Mouse (Mus musculus): ENCODE results near the gene Osbpl2. TPM values are rescaled to one million over a fixed set of nuclear protein-coding genes. Genes with fewer than 3 reads are reported as not detected.

The Osbpl2 gene
- polyA plus RNA-seq, 1 experiment from 2014 or later = 33.0 TPM

GRCm38 (mm10) chr2:180147379-180147778 is 28.3 kb downstream of the Osbpl2 start:
- ATAC-seq (replicated peaks; ENCODE audit: insufficient number of reproducible peaks, low FRiP score, low TSS enrichment, low read depth) (no peak), DNase-seq (ENCODE audit: low spot score) (no peak)
- Histone ChIP-seq H3K4me2 (ENCODE audit: low read depth, low read length) (no peak overlapping the region), H3K36me3 (replicated peaks; ENCODE audit: control insufficient read depth, insufficient read depth, low read depth, low read length) (0 out of 2 replicates have a peak, but pooled peaks cover 2% of the 10 kb centered on the region), H3K27ac (replicated peaks; ENCODE audit: low read depth, low read length) (no peak overlapping the region), H3K4me1 (ENCODE audit: control insufficient read depth, insufficient read depth, low read length) (no peaks in the 10 kb centered on the region), H3K27me3 (ENCODE audit: control insufficient read depth, insufficient read depth, low read length) (no peaks in the 10 kb centered on the region), H3K4me3 (ENCODE audit: low read depth, low read length) (no peak overlapping the region), H3K9me3 (replicated peaks; ENCODE audit: control insufficient read depth, low read length) (no peaks in the 10 kb centered on the region), H3K9ac (replicated peaks; ENCODE audit: low read length) (no peak overlapping the region)
- 87% methylated on average over 6 of the region's 6 CpGs for WGBS

- Histone ChIP-seq H3K4me1 (ENCODE audit: control insufficient read depth, insufficient read depth, low read length) (no peaks in the 10 kb centered on the region), H3K4me2 (ENCODE audit: low read depth, low read length) (no peak overlapping the region), H3K27ac (replicated peaks; ENCODE audit: low read depth, low read length) (no peak overlapping the region), H3K27me3 (ENCODE audit: control insufficient read depth, insufficient read depth, low read length) (no peaks in the 10 kb centered on the region), H3K36me3 (replicated peaks; ENCODE audit: control insufficient read depth, insufficient read depth, low read depth, low read length) (0 out of 2 replicates have a peak, but pooled peaks cover 2% of the 10 kb centered on the region), H3K9ac (replicated peaks; ENCODE audit: low read length) (no peak overlapping the region), H3K9me3 (replicated peaks; ENCODE audit: control insufficient read depth, low read length) (no peaks in the 10 kb centered on the region), H3K4me3 (ENCODE audit: low read depth, low read length) (no peak overlapping the region)
- WGBS = 80% methylated on average over 9 of the region's 9 CpGs
- no peak for ATAC-seq (replicated peaks; ENCODE audit: insufficient number of reproducible peaks, low FRiP score, low TSS enrichment, low read depth)
- DNase-seq (ENCODE audit: low spot score) = no peak
Observed at GRCm38 (mm10) chr2:180148551-180148950, 29.4 kb downstream of the Osbpl2 start.

- Histone ChIP-seq H3K9me3 (replicated peaks; ENCODE audit: control insufficient read depth, low read length) (no peaks in the 10 kb centered on the region), H3K4me2 (ENCODE audit: low read depth, low read length) (no peak overlapping the region), H3K9ac (replicated peaks; ENCODE audit: low read length) (no peak overlapping the region), H3K27ac (replicated peaks; ENCODE audit: low read depth, low read length) (no peak overlapping the region), H3K27me3 (ENCODE audit: control insufficient read depth, insufficient read depth, low read length) (no peaks in the 10 kb centered on the region), H3K4me3 (ENCODE audit: low read depth, low read length) (no peak overlapping the region), H3K36me3 (replicated peaks; ENCODE audit: control insufficient read depth, insufficient read depth, low read depth, low read length) (peaks cover 2% of the 10 kb centered on the region; the same call in 1 of the 2 replicates), H3K4me1 (ENCODE audit: control insufficient read depth, insufficient read depth, low read length) (no peaks in the 10 kb centered on the region)
- 74% methylated on average over 3 of the region's 3 CpGs for WGBS
- ATAC-seq (replicated peaks; ENCODE audit: insufficient number of reproducible peaks, low FRiP score, low TSS enrichment, low read depth) (no peak), DNase-seq (ENCODE audit: low spot score) (no peak)
Observed at GRCm38 (mm10) chr2:180154796-180155195, 35.7 kb downstream of the Osbpl2 start.

- H3K27me3 ChIP-seq (ENCODE audit: control insufficient read depth, insufficient read depth, low read length) = no peaks in the 10 kb centered on the region
- no peak for ATAC-seq (replicated peaks; ENCODE audit: insufficient number of reproducible peaks, low FRiP score, low TSS enrichment, low read depth)
- no peak for DNase-seq (ENCODE audit: low spot score)
- H3K4me1 ChIP-seq (ENCODE audit: control insufficient read depth, insufficient read depth, low read length) = no peaks in the 10 kb centered on the region
- H3K4me3 ChIP-seq (ENCODE audit: low read depth, low read length) = no peak overlapping the region
- WGBS = 83% methylated on average over 3 of the region's 3 CpGs
- no peaks in the 10 kb centered on the region for H3K9me3 ChIP-seq (replicated peaks; ENCODE audit: control insufficient read depth, low read length)
- H3K9ac ChIP-seq (replicated peaks; ENCODE audit: low read length) = no peak overlapping the region
- no peak overlapping the region for H3K4me2 ChIP-seq (ENCODE audit: low read depth, low read length)
- H3K36me3 ChIP-seq (replicated peaks; ENCODE audit: control insufficient read depth, insufficient read depth, low read depth, low read length) = no peaks in the 10 kb centered on the region; the same call in 1 of the 2 replicates
- no peak overlapping the region for H3K27ac ChIP-seq (replicated peaks; ENCODE audit: low read depth, low read length)
Observed at GRCm38 (mm10) chr2:180158627-180159026, 39.5 kb downstream of the Osbpl2 start.

GRCm38 (mm10) chr2:180165855-180166254 is 46.7 kb downstream of the Osbpl2 start:
- no peak for DNase-seq (ENCODE audit: low spot score)
- no peaks in the 10 kb centered on the region for H3K27me3 ChIP-seq (ENCODE audit: control insufficient read depth, insufficient read depth, low read length)
- H3K9ac ChIP-seq (replicated peaks; ENCODE audit: low read length) = no peak overlapping the region
- H3K4me2 ChIP-seq (ENCODE audit: low read depth, low read length) = no peak overlapping the region
- ATAC-seq (replicated peaks; ENCODE audit: insufficient number of reproducible peaks, low FRiP score, low TSS enrichment, low read depth) = no peak
- no peaks in the 10 kb centered on the region for H3K4me1 ChIP-seq (ENCODE audit: control insufficient read depth, insufficient read depth, low read length)
- 86% methylated on average over 2 of the region's 2 CpGs for WGBS
- H3K4me3 ChIP-seq (ENCODE audit: low read depth, low read length) = no peak overlapping the region
- H3K9me3 ChIP-seq (replicated peaks; ENCODE audit: control insufficient read depth, low read length) = no peaks in the 10 kb centered on the region
- no peak overlapping the region for H3K27ac ChIP-seq (replicated peaks; ENCODE audit: low read depth, low read length)
- H3K36me3 ChIP-seq (replicated peaks; ENCODE audit: control insufficient read depth, insufficient read depth, low read depth, low read length) = no peaks in the 10 kb centered on the region

GRCm38 (mm10) chr2:180166869-180167268 is 47.8 kb downstream of the Osbpl2 start:
- ATAC-seq (replicated peaks; ENCODE audit: insufficient number of reproducible peaks, low FRiP score, low TSS enrichment, low read depth) = no peak

GRCm38 (mm10) chr2:180170151-180170805 is 51.2 kb downstream of the Osbpl2 start:
- H3K4me1 ChIP-seq (ENCODE audit: control insufficient read depth, insufficient read depth, low read length) = peaks cover 3% of the 10 kb centered on the region; the same call in 1 of the 2 replicates
- DNase-seq (ENCODE audit: low spot score) (no peak), ATAC-seq (replicated peaks; ENCODE audit: insufficient number of reproducible peaks, low FRiP score, low TSS enrichment, low read depth) (no peak)
- H3K27me3 ChIP-seq (ENCODE audit: control insufficient read depth, insufficient read depth, low read length) = no peaks in the 10 kb centered on the region
- peaks cover 2% of the 10 kb centered on the region for H3K36me3 ChIP-seq (replicated peaks; ENCODE audit: control insufficient read depth, insufficient read depth, low read depth, low read length)
- H3K4me2 ChIP-seq (ENCODE audit: low read depth, low read length) = no peak overlapping the region
- H3K27ac ChIP-seq (replicated peaks; ENCODE audit: low read depth, low read length) = no peak overlapping the region
- H3K9me3 ChIP-seq (replicated peaks; ENCODE audit: control insufficient read depth, low read length) = no peaks in the 10 kb centered on the region
- peak overlapping the region; percentile 47; the same call in 1 of the 2 replicates for H3K9ac ChIP-seq (replicated peaks; ENCODE audit: low read length)
- WGBS = 89% methylated on average over 11 of the region's 11 CpGs
- H3K4me3 ChIP-seq (ENCODE audit: low read depth, low read length) = no peak overlapping the region

More at GRCm38 (mm10) chr2:180166869-180167268, 47.8 kb downstream of the Osbpl2 start:
- WGBS = 75% methylated on average over 2 of the region's 2 CpGs
- Histone ChIP-seq H3K9ac (replicated peaks; ENCODE audit: low read length) (no peak overlapping the region), H3K27me3 (ENCODE audit: control insufficient read depth, insufficient read depth, low read length) (no peaks in the 10 kb centered on the region), H3K9me3 (replicated peaks; ENCODE audit: control insufficient read depth, low read length) (no peaks in the 10 kb centered on the region), H3K36me3 (replicated peaks; ENCODE audit: control insufficient read depth, insufficient read depth, low read depth, low read length) (no peaks in the 10 kb centered on the region), H3K27ac (replicated peaks; ENCODE audit: low read depth, low read length) (no peak overlapping the region), H3K4me2 (ENCODE audit: low read depth, low read length) (no peak overlapping the region), H3K4me1 (ENCODE audit: control insufficient read depth, insufficient read depth, low read length) (no peaks in the 10 kb centered on the region), H3K4me3 (ENCODE audit: low read depth, low read length) (no peak overlapping the region)
- DNase-seq (ENCODE audit: low spot score) = no peak

- DNase-seq (ENCODE audit: low spot score) = peak; percentile 96
- Histone ChIP-seq H3K4me2 (ENCODE audit: low read depth, low read length) (peak within 1 kb of the TSS; percentile 65), H3K27ac (replicated peaks; ENCODE audit: low read depth, low read length) (peak within 1 kb of the TSS; percentile 85), H3K4me3 (ENCODE audit: low read depth, low read length) (peak within 1 kb of the TSS; percentile 99), H3K36me3 (replicated peaks; ENCODE audit: control insufficient read depth, insufficient read depth, low read depth, low read length) (peaks cover 2% of the 10 kb centered on the region), H3K27me3 (ENCODE audit: control insufficient read depth, insufficient read depth, low read length) (no peaks in the 10 kb centered on the region), H3K4me1 (ENCODE audit: control insufficient read depth, insufficient read depth, low read length) (peaks cover 3% of the 10 kb centered on the region; the same call in 1 of the 2 replicates), H3K9me3 (replicated peaks; ENCODE audit: control insufficient read depth, low read length) (no peaks in the 10 kb centered on the region), H3K9ac (replicated peaks; ENCODE audit: low read length) (peak within 1 kb of the TSS; percentile 97)
- 6% methylated on average over 41 of the region's 41 CpGs for WGBS
- ATAC-seq (replicated peaks; ENCODE audit: insufficient number of reproducible peaks, low FRiP score, low TSS enrichment, low read depth) = peak; percentile 99
Observed at GRCm38 (mm10) chr2:180170806-180171521, 51.9 kb downstream of the Osbpl2 start, which contains the start of gene Adrm1. Adrm1 (plus strand) TSS chr2:180171485.

All from embryonic facial prominence, embryonic 11.5 days (tissue).